Mouse (Mus musculus): ENCODE measurements around the gene Gtf2a1l. TPM values are rescaled to one million over a fixed set of nuclear protein-coding genes. Genes with fewer than 3 reads are reported as not detected.

Gene Gtf2a1l
- total RNA-seq, 4 experiments from 2014 or later, result not detected

Other genes with a start within 250 kb of the Gtf2a1l start
- gene Foxn2, start 227.9 kb upstream of the Gtf2a1l start, total RNA-seq (2022), result 10 to 100 TPM; 15.6 to 19.5 (median 17.7) TPM
- 10 to 100 TPM; 44.7 to 78.6 (median 59.1) TPM for gene Ppp1r21, start 138.5 kb upstream of the Gtf2a1l start, total RNA-seq (2022)
- 10 to 100 TPM; 32.2 to 49.3 (median 41.6) TPM for gene Ston1, start 71.0 kb upstream of the Gtf2a1l start, total RNA-seq (2022)
- under 1 TPM in 3 of 4 experiments, not detected in 1; 0.08 to 0.49 (median 0.44) TPM for gene Lhcgr, start 123.3 kb downstream of the Gtf2a1l start, total RNA-seq (2022)

Measured in adrenal gland, adult 8-10 months (tissue).